Mouse (Mus musculus) stomach, embryonic 15.5 days (tissue): ENCODE data around the gene Gm49601. TPM values are rescaled to one million over a fixed set of nuclear protein-coding genes. Genes with fewer than 3 reads are reported as not detected.
A peak's percentile ranks its signal among the peaks of the same experiment; 100 is the strongest.

Experiments used
- ATAC-seq: fragments of 200-750 bp; cut with Nextera tagmentation; 2 replicates; pipeline ENCODE4 v1.8.0; 2017; ENCODE audit warnings: low read depth, moderate number of reproducible peaks, moderate TSS enrichment; ENCODE audit not compliant: insufficient read depth, low FRiP score
- H3K27ac ChIP-seq: fragments of 300-500 bp; sonication (generic); 2 replicates; pipeline ENCODE4 v1.5.1; 2015; ENCODE audit warnings: mild to moderate bottlenecking, inconsistent platforms
- H3K27me3 ChIP-seq: fragments of 300-500 bp; sonication (generic); replicated peaks from 2 replicates; pipeline ENCODE4 v1.6.1; 2015; ENCODE audit warnings: inconsistent platforms
- H3K36me3 ChIP-seq: fragments of 300-500 bp; sonication (generic); 2 replicates; pipeline ENCODE4 v1.6.1; 2015; ENCODE audit warnings: inconsistent platforms
- H3K4me1 ChIP-seq: fragments of 300-500 bp; sonication (generic); 2 replicates; pipeline ENCODE4 v1.6.1; 2015; ENCODE audit warnings: inconsistent platforms
- H3K4me2 ChIP-seq: fragments of 300-500 bp; sonication (generic); 2 replicates; pipeline ENCODE4 v1.6.1; 2015; ENCODE audit warnings: mild to moderate bottlenecking, inconsistent platforms
- H3K4me3 ChIP-seq: fragments of 300-500 bp; sonication (generic); replicated peaks from 2 replicates; pipeline ENCODE4 v1.5.1; 2015; ENCODE audit warnings: inconsistent platforms
- H3K9ac ChIP-seq: fragments of 300-500 bp; sonication (generic); 2 replicates; pipeline ENCODE4 v1.6.1; 2015; ENCODE audit warnings: inconsistent platforms
- H3K9me3 ChIP-seq: fragments of 300-500 bp; sonication (generic); 2 replicates; pipeline ENCODE4 v1.6.1; 2016; ENCODE audit warnings: inconsistent platforms
- WGBS: fragments of 180-500 bp; shearing (Covaris S2); methylation state at CpG from one replicate; pipeline ENCODE4 v1.1.7; 2015; 5-methylcytosine and 5-hydroxymethylcytosine counted together
- polyA plus RNA-seq: library from polyadenylated mRNA; unstranded; fragments of >200 nt; fragmentation: Nextera tagmentation; extraction: Ambion mirVana; gene quantifications from 2 replicates; pipeline ENCODE4 v1.2.1, GENCODE M21; 2015

Gene Gm49601
- polyA plus RNA-seq, 1 experiment from 2014 or later: 3.4 TPM

- Histone ChIP-seq H3K9me3 (no peaks in the 10 kb centered on the region), H3K27ac (no peak overlapping the region), H3K4me1 (peaks cover 28% of the 10 kb centered on the region), H3K36me3 (no peaks in the 10 kb centered on the region), H3K27me3 (peaks cover 31% of the 10 kb centered on the region), H3K9ac (no peak overlapping the region), H3K4me2 (peak overlapping the region; percentile 91), H3K4me3 (peak overlapping the region; percentile 73)
- no peak for ATAC-seq
- WGBS: 68% methylated on average over 7 of the region's 7 CpGs
These were observed 2.1 kb upstream of the Gm49601 start for GRCm38 (mm10) chr16:18628206-18628947.

GRCm38 (mm10) chr16:18627163-18627562, 936 bp upstream of the Gm49601 start:
- H3K4me1 ChIP-seq: peaks cover 28% of the 10 kb centered on the region
- no peaks in the 10 kb centered on the region for H3K9me3 ChIP-seq
- peak overlapping the region; percentile 53; the same call in 1 of the 2 replicates for H3K4me3 ChIP-seq
- H3K27me3 ChIP-seq: peaks cover 43% of the 10 kb centered on the region
- no peak overlapping the region for H3K27ac ChIP-seq
- 61% methylated on average over 3 of the region's 3 CpGs for WGBS
- H3K36me3 ChIP-seq: no peaks in the 10 kb centered on the region
- no peak overlapping the region for H3K4me2 ChIP-seq
- ATAC-seq: no peak
- H3K9ac ChIP-seq: no peak overlapping the region

- 0 out of 2 replicates have a peak overlapping the region, but pooled peaks have one; percentile 29 for H3K9ac ChIP-seq
- no peaks in the 10 kb centered on the region for H3K9me3 ChIP-seq
- H3K36me3 ChIP-seq: no peaks in the 10 kb centered on the region
- peak overlapping the region; percentile 92 for H3K4me2 ChIP-seq
- peaks cover 56% of the 10 kb centered on the region for H3K27me3 ChIP-seq
- H3K4me1 ChIP-seq: peaks cover 40% of the 10 kb centered on the region
- no peak for ATAC-seq
- H3K27ac ChIP-seq: no peak overlapping the region
- peak overlapping the region; percentile 53 for H3K4me3 ChIP-seq
- 23% methylated on average over 26 of the region's 26 CpGs for WGBS
These were observed 376 bp downstream of the Gm49601 start for GRCm38 (mm10) chr16:18625791-18626311.

GRCm38 (mm10) chr16:18625097-18625496, 1.1 kb downstream of the Gm49601 start:
- Histone ChIP-seq H3K27me3 (peaks cover 63% of the 10 kb centered on the region), H3K4me3 (no peak overlapping the region), H3K27ac (no peak overlapping the region), H3K9ac (no peak overlapping the region), H3K9me3 (no peaks in the 10 kb centered on the region), H3K4me2 (no peak overlapping the region), H3K36me3 (no peaks in the 10 kb centered on the region), H3K4me1 (peaks cover 46% of the 10 kb centered on the region)
- 64% methylated on average over 14 of the region's 14 CpGs for WGBS
- ATAC-seq: no peak

GRCm38 (mm10) chr16:18624641-18625040, 1.6 kb downstream of the Gm49601 start:
- no peak for ATAC-seq
- H3K4me3 ChIP-seq: no peak overlapping the region
- no peaks in the 10 kb centered on the region for H3K9me3 ChIP-seq
- 63% methylated on average over 15 of the region's 15 CpGs for WGBS
- no peak overlapping the region for H3K9ac ChIP-seq
- H3K27me3 ChIP-seq: peaks cover 68% of the 10 kb centered on the region
- H3K27ac ChIP-seq: no peak overlapping the region
- peaks cover 46% of the 10 kb centered on the region for H3K4me1 ChIP-seq
- no peak overlapping the region for H3K4me2 ChIP-seq
- no peaks in the 10 kb centered on the region for H3K36me3 ChIP-seq

- ATAC-seq: no peak
- H3K9ac ChIP-seq: no peak overlapping the region
- no peaks in the 10 kb centered on the region for H3K9me3 ChIP-seq
- 69% methylated on average over 15 of the region's 15 CpGs for WGBS
- peaks cover 41% of the 10 kb centered on the region for H3K4me1 ChIP-seq
- no peak overlapping the region for H3K4me3 ChIP-seq
- H3K36me3 ChIP-seq: no peaks in the 10 kb centered on the region
- no peak overlapping the region for H3K4me2 ChIP-seq
- no peak overlapping the region for H3K27ac ChIP-seq
- H3K27me3 ChIP-seq: peaks cover 75% of the 10 kb centered on the region
These were observed 2.3 kb downstream of the Gm49601 start for GRCm38 (mm10) chr16:18623751-18624540.

GRCm38 (mm10) chr16:18622916-18623750, 3.1 kb downstream of the Gm49601 start:
- Histone ChIP-seq H3K9me3 (no peaks in the 10 kb centered on the region), H3K4me1 (peaks cover 34% of the 10 kb centered on the region), H3K27ac (no peak overlapping the region), H3K4me3 (no peak overlapping the region), H3K36me3 (no peaks in the 10 kb centered on the region), H3K27me3 (peaks cover 83% of the 10 kb centered on the region), H3K4me2 (no peak overlapping the region), H3K9ac (no peak overlapping the region)
- WGBS: 62% methylated on average over 29 of the region's 29 CpGs
- ATAC-seq: no peak

GRCm38 (mm10) chr16:18622019-18622418, 4.2 kb downstream of the Gm49601 start, which contains the start of gene Gp1bb:
TSS of gene Gp1bb (minus strand) at chr16:18622403.
- Histone ChIP-seq H3K36me3 (no peaks in the 10 kb centered on the region), H3K27me3 (peaks cover 84% of the 10 kb centered on the region), H3K4me2 (peak within 1 kb of the TSS; percentile 97), H3K27ac (no peak within 1 kb of the TSS), H3K9ac (no peak within 1 kb of the TSS), H3K9me3 (no peaks in the 10 kb centered on the region), H3K4me3 (peak within 1 kb of the TSS; percentile 47), H3K4me1 (peaks cover 35% of the 10 kb centered on the region)
- WGBS: 31% methylated on average over 17 of the region's 17 CpGs
- no peak for ATAC-seq

- Histone ChIP-seq H3K4me3 (peak overlapping the region; percentile 47), H3K9ac (no peak overlapping the region), H3K4me1 (peaks cover 31% of the 10 kb centered on the region), H3K27ac (no peak overlapping the region), H3K36me3 (no peaks in the 10 kb centered on the region), H3K9me3 (no peaks in the 10 kb centered on the region), H3K4me2 (peak overlapping the region; percentile 97), H3K27me3 (peaks cover 80% of the 10 kb centered on the region)
- 9% methylated on average over 38 of the region's 38 CpGs for WGBS
- ATAC-seq: no peak
These were observed 4.7 kb downstream of the Gm49601 start for GRCm38 (mm10) chr16:18621362-18622001.

- no peaks in the 10 kb centered on the region for H3K9me3 ChIP-seq
- no peaks in the 10 kb centered on the region for H3K36me3 ChIP-seq
- WGBS: 1% methylated on average over 73 of the region's 74 CpGs
- no peak overlapping the region for H3K27ac ChIP-seq
- no peak overlapping the region; the same call in 1 of the 2 replicates for H3K9ac ChIP-seq
- H3K27me3 ChIP-seq: peaks cover 77% of the 10 kb centered on the region
- ATAC-seq: 0 out of 2 replicates have a peak, but pooled peaks have one; percentile 9
- H3K4me3 ChIP-seq: peak overlapping the region; percentile 47
- peaks cover 24% of the 10 kb centered on the region for H3K4me1 ChIP-seq
- peak overlapping the region; percentile 97 for H3K4me2 ChIP-seq
These were observed 5.4 kb downstream of the Gm49601 start for GRCm38 (mm10) chr16:18620601-18621361.
